Mouse (Mus musculus) heart, adult 2 months (tissue): ENCODE measurements at regions not wholly inside any gene's neighbourhood (a gene's known extent, or its start where the extent isn't known, plus 50 kb on each side); places are given as distances from the start of the nearest gene placed in this dataset.
A peak's percentile ranks its signal among the peaks of the same experiment; 100 is the strongest.

ENCODE experiments used
- CTCF ChIP-seq: fragments of 200-600 bp; IDR thresholded peaks from 2 replicates; pipeline ENCODE4 v1.8.1; 2022; ENCODE audit warnings: antibody characterized with exemption, mild to moderate bottlenecking, moderate library complexity
- EP300 ChIP-seq: fragments of 200-500 bp; IDR thresholded peaks from 2 replicates; pipeline ENCODE4 v1.6.1; 2011; ENCODE audit warnings: low read depth, low read length, control low read depth; ENCODE audit not compliant: insufficient read depth
- POLR2A ChIP-seq: fragments of 200-500 bp; IDR thresholded peaks from 2 replicates; pipeline ENCODE4 v1.6.1; 2011; ENCODE audit warnings: mild to moderate bottlenecking, low read depth, low read length, control low read depth; ENCODE audit not compliant: insufficient read depth

GRCm38 (mm10) chrX:13230615-13231179 lies 50.1 kb upstream of the Ddx3x start:
- peak; percentile 41 for TF ChIP-seq CTCF
- TF ChIP-seq POLR2A = 0 out of 2 replicates have a peak, but pooled peaks have one; percentile 27
- no peak for TF ChIP-seq EP300
